Mouse (Mus musculus): ENCODE results near the gene Tnfrsf22. TPM values are rescaled to one million over a fixed set of nuclear protein-coding genes. Genes with fewer than 3 reads are reported as not detected.

Gene Tnfrsf22
- total RNA-seq, 1 experiment from 2014 or later = 2.1 TPM

- no peak for ATAC-seq (ENCODE audit: extremely low read depth, insufficient number of reproducible peaks, low FRiP score, poor library complexity, severe bottlenecking)
Observed at GRCm38 (mm10) chr7:143592255-143592654, 57.2 kb downstream of the Tnfrsf22 start.

- no peak for ATAC-seq (ENCODE audit: extremely low read depth, insufficient number of reproducible peaks, low FRiP score, poor library complexity, severe bottlenecking)
Observed at GRCm38 (mm10) chr7:143588006-143588405, 61.5 kb downstream of the Tnfrsf22 start.

GRCm38 (mm10) chr7:143587586-143587985, 61.9 kb downstream of the Tnfrsf22 start:
- ATAC-seq (ENCODE audit: extremely low read depth, insufficient number of reproducible peaks, low FRiP score, poor library complexity, severe bottlenecking) = no peak

Other genes starting within 250 kb of the Tnfrsf22 start
- gene Cdkn1c, start 188.6 kb downstream of the Tnfrsf22 start, total RNA-seq (2017) = 1.0 and 2.2 TPM in 2 replicates
- gene Slc22a18, start 175.9 kb downstream of the Tnfrsf22 start, total RNA-seq (2017) = not detected in 2 replicates
- not detected in 2 replicates for gene Phlda2, start 146.5 kb downstream of the Tnfrsf22 start, total RNA-seq (2017)
- gene Nap1l4, start 100.6 kb downstream of the Tnfrsf22 start, total RNA-seq (2017) = 110 and 117 TPM in 2 replicates
- gene Cars, start 49.6 kb downstream of the Tnfrsf22 start, total RNA-seq (2017) = 63.9 and 78.8 TPM in 2 replicates
- 19.0 and 20.9 TPM in 2 replicates for gene Tnfrsf26, start 20.9 kb downstream of the Tnfrsf22 start, total RNA-seq (2017)
- 8.6 and 10.1 TPM in 2 replicates for gene Tnfrsf23, start 36.2 kb upstream of the Tnfrsf22 start, total RNA-seq (2017)
- gene Osbpl5, start 107.3 kb upstream of the Tnfrsf22 start, total RNA-seq (2017) = 27.0 and 36.1 TPM in 2 replicates
- not detected in 2 replicates for gene Mrgprg, start 117.3 kb upstream of the Tnfrsf22 start, total RNA-seq (2017)
- 2.7 and 3.8 TPM in 2 replicates for gene Mrgpre, start 134.8 kb upstream of the Tnfrsf22 start, total RNA-seq (2017)
- gene Nadsyn1, start 173.2 kb upstream of the Tnfrsf22 start, total RNA-seq (2017) = 14.5 and 21.8 TPM in 2 replicates
- gene Dhcr7, start 173.5 kb upstream of the Tnfrsf22 start, total RNA-seq (2017) = 6.9 and 10.1 TPM in 2 replicates
- gene Gm498, start 217.2 kb upstream of the Tnfrsf22 start, total RNA-seq (2017) = not detected in 2 replicates

Data from neutrophil, adult 5-6 weeks (primary cell).